Mouse (Mus musculus): ENCODE measurements around the gene Ccdc38. TPM values are rescaled to one million over a fixed set of nuclear protein-coding genes. Genes with fewer than 3 reads are reported as not detected.

The Ccdc38 gene
- polyA plus RNA-seq, 1 experiment from 2014 or later = 0.35 TPM

DNA sequence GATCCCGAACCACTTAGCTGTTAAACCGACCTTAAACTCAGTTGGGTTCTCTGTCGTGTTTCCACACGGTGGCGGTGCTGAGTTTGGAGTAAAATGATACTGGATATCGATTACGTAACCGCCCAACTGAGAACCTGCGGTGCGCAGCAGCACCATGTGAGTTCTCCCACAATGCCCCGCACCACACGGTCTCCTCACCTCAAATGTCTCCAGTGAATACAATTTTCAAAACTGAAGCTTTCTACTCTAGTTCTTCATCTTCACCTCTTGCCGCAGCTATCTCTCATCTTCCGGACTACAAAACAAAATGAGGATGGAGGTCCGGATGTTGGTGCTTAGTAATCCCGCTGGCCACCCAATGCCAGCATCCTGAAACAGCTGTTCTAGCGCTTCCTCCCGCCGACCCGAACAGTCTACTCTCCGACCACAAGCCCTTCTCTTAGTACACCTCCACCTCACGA, 53.6 kb downstream of the Ccdc38 start:
- WGBS = 2% methylated on average over 22 of the region's 22 CpGs
- Histone ChIP-seq H3K9me3 (ENCODE audit: low read length) (no peaks in the 10 kb centered on the region), H3K36me3 (ENCODE audit: insufficient read depth, low read length) (no peaks in the 10 kb centered on the region), H3K4me1 (ENCODE audit: insufficient read depth, low read length) (0 out of 2 replicates have a peak, but pooled peaks cover 3% of the 10 kb centered on the region), H3K9ac (replicated peaks; ENCODE audit: low read length) (peak overlapping the region; percentile 68), H3K27me3 (ENCODE audit: insufficient read depth, low read length) (no peaks in the 10 kb centered on the region), H3K27ac (ENCODE audit: low read length) (no peak overlapping the region), H3K4me2 (replicated peaks; ENCODE audit: low read depth, low read length) (peak overlapping the region; percentile 66), H3K4me3 (ENCODE audit: low read length) (peak overlapping the region; percentile 42)
- peak; percentile 36; the same call in 1 of the 2 replicates for ATAC-seq (ENCODE audit: low FRiP score, low TSS enrichment)

DNA sequence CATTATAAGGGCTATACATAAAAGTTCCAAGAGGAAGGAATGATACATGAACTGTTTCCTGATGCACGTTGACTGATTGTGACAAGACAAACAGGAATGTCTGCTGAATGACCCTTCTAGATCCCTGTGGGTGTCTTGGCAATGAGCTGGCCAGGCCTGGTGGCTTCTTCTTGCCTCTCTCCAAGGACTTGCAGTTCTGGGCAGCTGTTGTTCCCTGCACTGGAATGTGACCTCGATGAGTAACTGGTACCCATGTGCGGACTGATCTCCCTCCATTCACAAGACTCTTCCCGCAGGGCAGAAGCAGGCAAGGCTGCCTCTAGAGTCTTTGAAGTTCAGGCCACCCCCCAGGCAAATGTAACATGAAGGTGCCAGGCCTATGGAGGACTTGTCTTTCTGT, 55.4 kb downstream of the Ccdc38 start:
- H3K27ac ChIP-seq (ENCODE audit: low read length) = no peak overlapping the region
- no peak overlapping the region for H3K4me2 ChIP-seq (replicated peaks; ENCODE audit: low read depth, low read length)
- WGBS = 56% methylated on average over 4 of the region's 4 CpGs
- no peaks in the 10 kb centered on the region for H3K27me3 ChIP-seq (ENCODE audit: insufficient read depth, low read length)
- no peaks in the 10 kb centered on the region for H3K9me3 ChIP-seq (ENCODE audit: low read length)
- no peak overlapping the region for H3K4me3 ChIP-seq (ENCODE audit: low read length)
- H3K36me3 ChIP-seq (ENCODE audit: insufficient read depth, low read length) = no peaks in the 10 kb centered on the region
- H3K4me1 ChIP-seq (ENCODE audit: insufficient read depth, low read length) = no peaks in the 10 kb centered on the region
- ATAC-seq (ENCODE audit: low FRiP score, low TSS enrichment) = no peak
- H3K9ac ChIP-seq (replicated peaks; ENCODE audit: low read length) = no peak overlapping the region

DNA sequence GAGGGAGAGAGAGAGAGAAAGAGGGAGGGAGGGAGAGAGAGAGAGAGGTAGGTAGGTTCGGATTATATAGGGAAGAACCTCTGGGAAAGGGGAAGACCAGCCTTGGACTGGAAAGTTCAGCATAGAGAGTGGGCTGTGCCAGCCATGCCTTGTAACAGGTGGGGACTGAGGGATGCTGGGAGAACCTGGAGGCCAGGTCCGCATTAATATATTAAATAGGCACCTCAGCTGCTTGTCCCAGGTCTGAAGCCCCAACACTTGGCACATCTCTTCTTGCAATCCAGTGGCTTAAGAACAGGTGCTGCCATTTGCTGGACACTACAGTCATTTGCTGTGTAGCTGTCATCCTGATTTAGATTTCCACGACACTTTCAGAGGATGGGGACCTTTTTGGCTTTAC, 56.2 kb downstream of the Ccdc38 start:
- no peaks in the 10 kb centered on the region for H3K4me1 ChIP-seq (ENCODE audit: insufficient read depth, low read length)
- no peak overlapping the region for H3K4me2 ChIP-seq (replicated peaks; ENCODE audit: low read depth, low read length)
- H3K9me3 ChIP-seq (ENCODE audit: low read length) = no peaks in the 10 kb centered on the region
- 74% methylated on average over 3 of the region's 3 CpGs for WGBS
- ATAC-seq (ENCODE audit: low FRiP score, low TSS enrichment) = no peak
- no peaks in the 10 kb centered on the region for H3K27me3 ChIP-seq (ENCODE audit: insufficient read depth, low read length)
- no peak overlapping the region for H3K4me3 ChIP-seq (ENCODE audit: low read length)
- no peak overlapping the region for H3K9ac ChIP-seq (replicated peaks; ENCODE audit: low read length)
- H3K36me3 ChIP-seq (ENCODE audit: insufficient read depth, low read length) = no peaks in the 10 kb centered on the region
- no peak overlapping the region for H3K27ac ChIP-seq (ENCODE audit: low read length)

DNA sequence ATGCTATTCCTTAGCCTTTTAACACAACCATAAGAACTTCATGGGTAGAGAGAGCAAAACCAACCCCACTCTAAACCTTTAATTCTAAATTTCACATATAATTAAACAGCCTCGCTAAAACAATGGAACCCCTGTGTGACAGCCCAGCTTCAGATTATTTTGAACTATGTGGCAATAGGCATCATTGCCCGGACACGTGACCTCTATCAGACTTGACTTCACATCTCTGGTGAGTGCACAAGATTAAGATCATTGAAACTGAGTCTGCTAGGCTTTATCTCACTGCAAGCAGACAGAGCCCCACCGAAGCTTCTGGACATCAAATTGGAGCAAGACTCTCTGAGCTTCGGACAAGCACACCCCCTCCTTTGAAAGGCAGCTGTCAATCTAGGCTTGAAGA, 61.9 kb downstream of the Ccdc38 start:
- Histone ChIP-seq H3K4me3 (ENCODE audit: low read length) (no peak overlapping the region), H3K9ac (replicated peaks; ENCODE audit: low read length) (no peak overlapping the region), H3K4me1 (ENCODE audit: insufficient read depth, low read length) (no peaks in the 10 kb centered on the region), H3K27ac (ENCODE audit: low read length) (no peak overlapping the region), H3K36me3 (ENCODE audit: insufficient read depth, low read length) (no peaks in the 10 kb centered on the region), H3K4me2 (replicated peaks; ENCODE audit: low read depth, low read length) (no peak overlapping the region), H3K9me3 (ENCODE audit: low read length) (no peaks in the 10 kb centered on the region), H3K27me3 (ENCODE audit: insufficient read depth, low read length) (no peaks in the 10 kb centered on the region)
- WGBS = 88% methylated on average over 5 of the region's 5 CpGs
- ATAC-seq (ENCODE audit: low FRiP score, low TSS enrichment) = no peak

DNA sequence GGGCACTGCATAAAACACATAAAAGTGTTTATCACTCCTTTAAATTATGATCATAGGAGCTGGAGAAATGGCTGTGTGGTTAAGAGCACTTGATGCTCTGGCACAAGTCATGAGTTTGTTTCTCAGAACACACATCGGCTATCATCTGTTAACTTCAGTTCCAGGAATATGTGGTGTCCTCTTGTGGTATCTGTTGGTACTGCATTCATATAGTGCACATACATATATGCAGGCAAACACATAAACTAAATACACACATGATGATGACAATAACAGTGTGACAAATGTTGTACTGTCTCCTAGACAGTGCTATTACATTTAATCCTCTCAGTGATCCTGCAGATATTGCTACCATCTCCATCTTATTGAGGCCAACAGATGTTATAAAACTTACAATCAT, 62.8 kb downstream of the Ccdc38 start:
- Histone ChIP-seq H3K27ac (ENCODE audit: low read length) (no peak overlapping the region), H3K27me3 (ENCODE audit: insufficient read depth, low read length) (no peaks in the 10 kb centered on the region), H3K36me3 (ENCODE audit: insufficient read depth, low read length) (no peaks in the 10 kb centered on the region), H3K4me1 (ENCODE audit: insufficient read depth, low read length) (no peaks in the 10 kb centered on the region), H3K4me3 (ENCODE audit: low read length) (no peak overlapping the region), H3K9me3 (ENCODE audit: low read length) (no peaks in the 10 kb centered on the region), H3K9ac (replicated peaks; ENCODE audit: low read length) (no peak overlapping the region), H3K4me2 (replicated peaks; ENCODE audit: low read depth, low read length) (no peak overlapping the region)
- 88% methylated on average over 1 of the region's 1 CpGs for WGBS
- no peak for ATAC-seq (ENCODE audit: low FRiP score, low TSS enrichment)

DNA sequence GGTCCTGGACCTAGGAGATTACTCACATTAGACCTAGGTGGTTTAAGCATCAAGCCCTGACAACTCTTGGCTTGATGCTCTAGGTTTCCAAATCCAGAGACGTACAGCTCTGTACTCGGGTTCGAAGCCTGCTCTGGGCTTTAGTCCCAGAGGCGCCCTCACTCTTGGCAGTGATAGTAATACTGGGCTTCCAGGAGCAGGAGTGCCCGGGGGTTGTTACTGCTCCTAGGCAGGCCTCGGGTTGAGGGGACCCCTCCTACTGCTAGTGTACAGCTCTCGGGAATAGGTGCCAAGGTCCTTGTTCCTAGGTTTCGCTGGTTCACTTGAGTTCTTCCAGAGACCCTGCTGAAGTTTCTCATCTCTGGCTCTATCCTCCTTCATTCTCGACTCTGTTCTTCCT, 65.9 kb downstream of the Ccdc38 start:
- H3K4me2 ChIP-seq (replicated peaks; ENCODE audit: low read depth, low read length) = no peak overlapping the region
- no peak overlapping the region for H3K9ac ChIP-seq (replicated peaks; ENCODE audit: low read length)
- no peak overlapping the region for H3K4me3 ChIP-seq (ENCODE audit: low read length)
- H3K4me1 ChIP-seq (ENCODE audit: insufficient read depth, low read length) = no peaks in the 10 kb centered on the region
- no peaks in the 10 kb centered on the region for H3K27me3 ChIP-seq (ENCODE audit: insufficient read depth, low read length)
- H3K36me3 ChIP-seq (ENCODE audit: insufficient read depth, low read length) = no peaks in the 10 kb centered on the region
- ATAC-seq (ENCODE audit: low FRiP score, low TSS enrichment) = no peak
- WGBS = 94% methylated on average over 9 of the region's 9 CpGs
- H3K27ac ChIP-seq (ENCODE audit: low read length) = no peak overlapping the region
- H3K9me3 ChIP-seq (ENCODE audit: low read length) = peaks cover 10% of the 10 kb centered on the region

DNA sequence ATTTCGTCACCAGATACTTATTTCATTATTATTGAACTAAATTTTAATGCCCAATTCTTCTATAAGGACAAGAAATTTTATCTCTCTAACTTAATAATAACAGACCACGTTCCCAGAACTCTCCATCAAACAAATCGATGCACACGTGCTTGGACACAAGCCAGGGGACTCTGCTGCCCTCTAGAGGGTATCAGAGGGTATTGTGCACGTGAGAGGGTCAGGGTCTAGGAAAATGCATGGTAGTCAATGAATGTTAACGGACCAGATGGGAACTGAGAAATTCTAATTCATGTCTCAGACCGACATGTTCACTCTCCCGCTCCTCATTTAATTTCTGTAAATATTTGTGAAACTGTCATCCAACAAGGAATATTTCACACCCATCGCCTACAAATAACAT, 67.6 kb downstream of the Ccdc38 start:
- no peak overlapping the region for H3K27ac ChIP-seq (ENCODE audit: low read length)
- no peak overlapping the region for H3K9ac ChIP-seq (replicated peaks; ENCODE audit: low read length)
- H3K4me1 ChIP-seq (ENCODE audit: insufficient read depth, low read length) = no peaks in the 10 kb centered on the region
- H3K4me3 ChIP-seq (ENCODE audit: low read length) = no peak overlapping the region
- no peaks in the 10 kb centered on the region for H3K36me3 ChIP-seq (ENCODE audit: insufficient read depth, low read length)
- H3K27me3 ChIP-seq (ENCODE audit: insufficient read depth, low read length) = no peaks in the 10 kb centered on the region
- H3K9me3 ChIP-seq (ENCODE audit: low read length) = peaks cover 10% of the 10 kb centered on the region
- ATAC-seq (ENCODE audit: low FRiP score, low TSS enrichment) = no peak
- WGBS = 66% methylated on average over 9 of the region's 9 CpGs
- no peak overlapping the region for H3K4me2 ChIP-seq (replicated peaks; ENCODE audit: low read depth, low read length)

DNA sequence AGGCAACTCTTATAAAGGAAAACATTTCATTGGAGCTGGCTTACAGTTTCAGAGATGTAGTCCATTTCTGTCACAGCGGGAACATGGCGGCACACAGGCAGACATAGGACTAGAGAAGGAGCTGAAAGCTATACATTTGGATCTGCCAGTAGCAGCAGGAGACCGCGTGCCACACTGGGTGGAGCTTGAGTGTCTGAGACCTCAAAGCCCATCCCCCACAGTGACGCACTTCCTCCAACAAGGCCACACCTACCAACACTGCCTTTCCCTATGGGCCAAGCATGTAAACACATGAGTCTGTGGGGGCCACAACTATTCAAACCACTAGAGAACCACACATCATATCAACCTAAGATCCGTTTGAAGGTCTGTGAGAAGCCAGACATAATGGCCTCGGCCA, 68.8 kb downstream of the Ccdc38 start:
- Histone ChIP-seq H3K27ac (ENCODE audit: low read length) (no peak overlapping the region), H3K9ac (replicated peaks; ENCODE audit: low read length) (no peak overlapping the region), H3K36me3 (ENCODE audit: insufficient read depth, low read length) (no peaks in the 10 kb centered on the region), H3K27me3 (ENCODE audit: insufficient read depth, low read length) (no peaks in the 10 kb centered on the region), H3K9me3 (ENCODE audit: low read length) (peaks cover 10% of the 10 kb centered on the region), H3K4me1 (ENCODE audit: insufficient read depth, low read length) (no peaks in the 10 kb centered on the region), H3K4me2 (replicated peaks; ENCODE audit: low read depth, low read length) (no peak overlapping the region), H3K4me3 (ENCODE audit: low read length) (no peak overlapping the region)
- 91% methylated on average over 7 of the region's 7 CpGs for WGBS
- ATAC-seq (ENCODE audit: low FRiP score, low TSS enrichment) = no peak

DNA sequence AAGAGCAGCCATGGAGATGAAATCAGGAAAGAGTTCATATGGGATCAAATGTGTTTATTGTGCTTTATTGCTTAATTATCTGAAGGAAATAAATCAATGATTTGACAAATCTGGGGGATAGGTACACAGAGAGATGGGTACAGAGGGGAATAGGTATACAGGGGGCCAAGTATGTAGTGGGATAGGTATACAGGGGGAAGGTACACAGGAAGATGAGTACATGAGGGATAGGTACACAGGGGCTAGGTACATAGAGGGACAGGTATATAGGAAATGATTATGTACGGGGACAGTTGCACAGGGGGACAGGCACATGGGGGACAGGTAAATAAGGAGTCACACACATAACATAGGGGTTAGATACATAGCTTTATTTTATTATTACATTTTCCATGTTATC, 70.5 kb downstream of the Ccdc38 start:
- no peaks in the 10 kb centered on the region for H3K27me3 ChIP-seq (ENCODE audit: insufficient read depth, low read length)
- H3K9me3 ChIP-seq (ENCODE audit: low read length) = peaks cover 10% of the 10 kb centered on the region
- no peaks in the 10 kb centered on the region for H3K36me3 ChIP-seq (ENCODE audit: insufficient read depth, low read length)
- H3K4me2 ChIP-seq (replicated peaks; ENCODE audit: low read depth, low read length) = no peak overlapping the region
- ATAC-seq (ENCODE audit: low FRiP score, low TSS enrichment) = no peak
- H3K9ac ChIP-seq (replicated peaks; ENCODE audit: low read length) = no peak overlapping the region
- H3K4me1 ChIP-seq (ENCODE audit: insufficient read depth, low read length) = no peaks in the 10 kb centered on the region
- WGBS = 100% methylated on average over 1 of the region's 1 CpGs
- H3K4me3 ChIP-seq (ENCODE audit: low read length) = no peak overlapping the region
- no peak overlapping the region for H3K27ac ChIP-seq (ENCODE audit: low read length)

DNA sequence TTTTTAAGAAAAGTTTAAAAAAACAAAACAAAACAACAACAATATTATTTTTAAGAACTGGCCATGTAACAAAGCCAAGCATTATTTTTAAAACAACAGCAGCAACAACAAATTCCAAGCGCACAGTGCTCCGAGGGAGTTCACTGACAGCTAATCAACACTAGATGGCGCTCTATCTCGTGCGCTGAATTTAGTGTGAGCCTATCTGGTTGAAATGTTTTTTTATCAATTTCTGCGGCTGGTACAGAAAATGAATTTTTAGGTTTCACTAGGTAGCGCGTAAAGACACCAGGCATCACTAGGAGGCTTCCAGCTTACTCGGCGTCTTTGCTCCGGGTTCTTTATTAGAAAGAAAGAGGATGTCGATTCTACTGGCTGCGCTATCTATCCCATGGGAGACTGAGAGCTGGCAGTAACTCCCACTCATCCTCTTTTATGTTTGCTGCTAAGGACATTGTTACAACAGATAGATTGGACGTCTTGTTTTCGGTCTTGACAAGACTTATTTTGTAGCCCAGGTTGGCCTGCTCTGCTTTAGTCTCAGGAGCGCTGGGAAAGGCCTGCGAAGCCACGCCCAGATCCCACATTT, 71.1 kb downstream of the Ccdc38 start:
- Histone ChIP-seq H3K27me3 (ENCODE audit: insufficient read depth, low read length) (no peaks in the 10 kb centered on the region), H3K9ac (replicated peaks; ENCODE audit: low read length) (no peak overlapping the region), H3K4me2 (replicated peaks; ENCODE audit: low read depth, low read length) (no peak overlapping the region), H3K9me3 (ENCODE audit: low read length) (peaks cover 10% of the 10 kb centered on the region), H3K27ac (ENCODE audit: low read length) (no peak overlapping the region), H3K36me3 (ENCODE audit: insufficient read depth, low read length) (no peaks in the 10 kb centered on the region), H3K4me3 (ENCODE audit: low read length) (no peak overlapping the region), H3K4me1 (ENCODE audit: insufficient read depth, low read length) (no peaks in the 10 kb centered on the region)
- ATAC-seq (ENCODE audit: low FRiP score, low TSS enrichment) = no peak
- WGBS = 50% methylated on average over 18 of the region's 18 CpGs

Measured in kidney, embryonic 16.5 days (tissue).